Mouse (Mus musculus): Measurements from ENCODE around the gene 4930503B20Rik. TPM values are rescaled to one million over a fixed set of nuclear protein-coding genes. Genes with fewer than 3 reads are reported as not detected.
A peak's percentile ranks its signal among the peaks of the same experiment; 100 is the strongest.

Gene 4930503B20Rik
- polyA plus RNA-seq, 1 experiment from 2014 or later: not detected

DNA sequence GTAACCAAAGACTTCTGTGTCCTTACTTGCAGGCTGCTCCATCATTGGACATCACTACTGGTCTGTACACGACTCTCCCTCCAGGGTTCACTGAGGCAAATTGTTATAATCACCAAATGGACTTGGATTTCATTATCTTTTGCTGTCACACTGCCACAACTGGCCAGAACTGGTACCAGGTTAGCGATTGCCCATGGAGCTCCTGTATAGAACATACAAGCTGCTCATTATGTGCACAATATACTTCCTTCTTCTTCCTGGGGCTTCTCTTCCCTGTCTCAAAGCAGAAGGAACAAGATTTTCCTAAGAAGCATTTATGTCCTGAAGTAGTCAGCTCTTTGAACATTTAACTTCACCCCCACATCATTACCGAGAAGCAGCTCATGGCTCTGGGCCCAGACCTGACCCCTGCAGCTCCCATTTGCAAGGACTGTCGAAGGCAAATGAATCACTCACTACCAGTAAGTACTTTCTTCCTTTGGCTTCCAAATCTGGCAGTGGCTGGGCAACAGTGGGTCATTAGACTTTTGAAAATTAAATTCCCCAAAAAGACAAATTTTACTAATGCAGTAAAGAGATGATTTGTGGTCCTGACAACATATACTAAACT lies 9.2 kb downstream of the 4930503B20Rik start:
- Histone ChIP-seq H3K9me3 (no peaks in the 10 kb centered on the region), H3K27me3 (no peaks in the 10 kb centered on the region), H3K4me1 (replicated peaks) (no peaks in the 10 kb centered on the region), H3K27ac (replicated peaks) (no peak overlapping the region), H3K36me3 (no peaks in the 10 kb centered on the region), H3K4me3 (no peak overlapping the region), H3K4me2 (no peak overlapping the region), H3K9ac (no peak overlapping the region)
- 48% methylated on average over 4 of the region's 4 CpGs for WGBS
- ATAC-seq (ENCODE audit: low FRiP score, low read depth): no peak

DNA sequence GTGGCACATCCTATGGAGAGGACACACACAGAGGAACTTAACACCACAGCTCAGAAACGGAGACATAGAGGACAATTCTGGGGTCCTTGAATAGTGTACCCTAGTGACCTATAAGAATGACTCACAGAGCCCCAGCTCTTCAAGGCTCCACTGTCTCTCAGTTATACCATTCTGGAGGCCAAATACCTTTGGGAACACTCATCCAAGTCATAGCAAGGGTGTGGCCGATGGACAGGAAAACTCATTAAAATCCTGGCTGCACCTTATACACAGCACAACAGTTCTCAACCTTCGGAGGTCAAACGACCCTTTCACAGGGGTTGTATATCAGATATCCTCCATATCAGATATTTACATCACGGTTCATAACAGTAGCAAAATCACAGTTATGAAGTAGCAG lies 18.6 kb downstream of the 4930503B20Rik start:
- H3K27me3 ChIP-seq: no peaks in the 10 kb centered on the region
- no peak for ATAC-seq (ENCODE audit: low FRiP score, low read depth)
- WGBS: 88% methylated on average over 5 of the region's 5 CpGs
- H3K27ac ChIP-seq (replicated peaks): no peak overlapping the region
- no peaks in the 10 kb centered on the region for H3K9me3 ChIP-seq
- H3K36me3 ChIP-seq: no peaks in the 10 kb centered on the region
- H3K4me2 ChIP-seq: no peak overlapping the region
- no peak overlapping the region for H3K4me3 ChIP-seq
- H3K9ac ChIP-seq: no peak overlapping the region
- 0 out of 2 replicates have a peak, but pooled peaks cover 5% of the 10 kb centered on the region for H3K4me1 ChIP-seq (replicated peaks)

DNA sequence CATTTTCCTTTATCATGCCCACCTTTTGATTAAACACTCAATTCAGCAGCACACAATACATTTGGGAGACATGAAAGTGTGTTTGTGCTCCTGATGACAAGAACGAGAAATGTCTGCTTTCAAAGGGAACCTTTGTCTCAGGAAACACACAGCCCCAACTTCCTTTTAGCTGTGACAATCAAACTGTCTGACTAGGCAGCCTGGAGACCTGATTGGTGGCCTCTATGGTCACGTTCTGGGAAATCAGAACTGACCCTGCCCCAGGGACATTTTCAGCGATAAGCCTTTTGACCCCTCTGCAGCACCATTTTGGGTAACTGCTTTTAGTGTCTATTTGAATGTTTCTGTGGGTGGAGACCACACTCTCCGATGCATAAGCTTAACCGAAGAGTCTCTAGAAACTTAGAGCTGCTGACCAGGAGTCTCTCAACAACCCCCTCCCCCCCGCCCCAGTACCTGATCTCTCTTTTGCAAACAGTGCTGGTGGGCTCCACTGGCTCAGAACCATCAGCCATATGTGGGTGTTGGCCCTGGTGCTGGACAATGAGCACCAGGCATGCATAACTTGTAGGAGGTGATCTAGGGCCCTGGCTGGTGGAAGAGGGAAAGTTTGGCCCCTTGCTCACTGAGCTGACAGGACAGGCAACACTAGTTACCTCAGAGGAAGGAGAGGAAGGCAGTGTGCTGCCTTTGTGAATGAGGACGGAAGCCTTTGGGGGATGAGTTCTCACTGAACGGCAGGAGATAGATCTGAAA lies 22.7 kb downstream of the 4930503B20Rik start:
- H3K27ac ChIP-seq (replicated peaks): no peak overlapping the region
- H3K27me3 ChIP-seq: no peaks in the 10 kb centered on the region
- H3K4me1 ChIP-seq (replicated peaks): 0 out of 2 replicates have a peak, but pooled peaks cover 5% of the 10 kb centered on the region
- H3K9me3 ChIP-seq: no peaks in the 10 kb centered on the region
- H3K36me3 ChIP-seq: no peaks in the 10 kb centered on the region
- no peak for ATAC-seq (ENCODE audit: low FRiP score, low read depth)
- H3K4me3 ChIP-seq: no peak overlapping the region
- WGBS: 63% methylated on average over 8 of the region's 8 CpGs
- no peak overlapping the region for H3K9ac ChIP-seq
- no peak overlapping the region for H3K4me2 ChIP-seq

DNA sequence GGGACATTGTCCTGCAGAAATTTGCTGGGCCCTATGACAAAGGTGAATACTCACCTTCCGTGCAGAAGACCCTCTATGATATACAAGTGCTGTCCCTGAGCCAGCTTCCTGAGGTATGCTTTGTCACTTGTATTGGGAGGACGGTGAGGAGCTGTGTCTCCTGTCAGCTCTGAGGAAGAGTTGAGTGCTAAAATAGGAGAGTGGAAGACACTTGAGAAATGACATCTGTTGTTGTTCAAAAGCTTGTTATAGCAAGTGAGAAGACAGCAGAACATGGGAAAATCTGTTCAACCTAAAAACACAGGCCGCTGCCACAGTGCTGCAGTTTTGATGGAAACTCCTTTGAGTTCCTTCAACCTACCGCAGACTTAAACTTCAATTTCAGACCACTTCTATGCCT lies 25.4 kb downstream of the 4930503B20Rik start:
- Histone ChIP-seq H3K9ac (no peak overlapping the region), H3K27me3 (no peaks in the 10 kb centered on the region), H3K27ac (replicated peaks) (no peak overlapping the region), H3K4me3 (no peak overlapping the region), H3K9me3 (no peaks in the 10 kb centered on the region), H3K36me3 (no peaks in the 10 kb centered on the region), H3K4me1 (replicated peaks) (0 out of 2 replicates have a peak, but pooled peaks cover 9% of the 10 kb centered on the region), H3K4me2 (no peak overlapping the region)
- WGBS: 90% methylated on average over 4 of the region's 4 CpGs
- ATAC-seq (ENCODE audit: low FRiP score, low read depth): no peak

GRCm38 (mm10) chr3:146621966-146622365 lies 29.2 kb downstream of the 4930503B20Rik start:
- Histone ChIP-seq H3K4me2 (no peak overlapping the region), H3K27me3 (no peaks in the 10 kb centered on the region), H3K4me3 (no peak overlapping the region), H3K9ac (no peak overlapping the region), H3K36me3 (no peaks in the 10 kb centered on the region), H3K4me1 (replicated peaks) (0 out of 2 replicates have a peak, but pooled peaks cover 4% of the 10 kb centered on the region), H3K27ac (replicated peaks) (no peak overlapping the region), H3K9me3 (no peaks in the 10 kb centered on the region)
- 80% methylated on average over 11 of the region's 11 CpGs for WGBS
- no peak for ATAC-seq (ENCODE audit: low FRiP score, low read depth)

DNA sequence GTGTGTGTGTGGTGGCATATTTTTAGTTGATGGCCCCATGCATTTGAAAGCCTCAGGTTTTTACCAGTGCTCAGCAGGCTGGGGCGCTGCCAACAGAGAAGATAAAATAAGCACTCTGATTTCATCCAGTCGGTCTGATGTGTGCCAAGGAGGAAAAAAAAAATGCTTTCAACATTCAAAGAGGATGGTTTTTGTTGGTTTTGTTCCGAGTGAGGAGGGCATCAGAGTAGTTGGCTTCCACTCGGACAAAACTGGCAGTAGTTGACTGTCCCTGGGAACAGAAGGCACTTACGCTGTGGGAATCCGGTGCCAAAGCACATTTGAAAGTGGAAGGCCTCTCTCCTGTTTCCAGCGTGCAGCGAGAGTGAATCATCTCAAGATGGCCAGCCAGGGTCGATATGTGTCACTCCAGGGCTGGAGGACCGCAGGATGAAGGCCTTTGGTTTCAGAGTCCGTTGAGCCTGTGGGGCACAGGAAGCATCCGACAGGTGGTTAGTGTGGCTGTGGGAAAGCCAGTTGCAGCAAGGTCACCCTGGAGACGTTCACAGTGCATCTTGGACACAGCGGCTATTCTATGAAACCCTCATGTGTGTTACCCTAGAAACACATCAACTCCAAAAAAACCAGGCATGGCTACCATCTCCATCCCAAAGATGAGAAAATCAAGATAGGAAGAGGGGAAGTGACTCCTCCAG lies 30.4 kb downstream of the 4930503B20Rik start:
- H3K27me3 ChIP-seq: no peaks in the 10 kb centered on the region
- H3K36me3 ChIP-seq: no peaks in the 10 kb centered on the region
- WGBS: 79% methylated on average over 14 of the region's 14 CpGs
- no peak overlapping the region for H3K4me2 ChIP-seq
- H3K27ac ChIP-seq (replicated peaks): peak overlapping the region; percentile 31; the same call in 1 of the 2 replicates
- 0 out of 2 replicates have a peak, but pooled peaks cover 4% of the 10 kb centered on the region for H3K4me1 ChIP-seq (replicated peaks)
- H3K9ac ChIP-seq: no peak overlapping the region
- H3K9me3 ChIP-seq: no peaks in the 10 kb centered on the region
- peak; percentile 59; the same call in 1 of the 2 replicates for ATAC-seq (ENCODE audit: low FRiP score, low read depth)
- H3K4me3 ChIP-seq: no peak overlapping the region

DNA sequence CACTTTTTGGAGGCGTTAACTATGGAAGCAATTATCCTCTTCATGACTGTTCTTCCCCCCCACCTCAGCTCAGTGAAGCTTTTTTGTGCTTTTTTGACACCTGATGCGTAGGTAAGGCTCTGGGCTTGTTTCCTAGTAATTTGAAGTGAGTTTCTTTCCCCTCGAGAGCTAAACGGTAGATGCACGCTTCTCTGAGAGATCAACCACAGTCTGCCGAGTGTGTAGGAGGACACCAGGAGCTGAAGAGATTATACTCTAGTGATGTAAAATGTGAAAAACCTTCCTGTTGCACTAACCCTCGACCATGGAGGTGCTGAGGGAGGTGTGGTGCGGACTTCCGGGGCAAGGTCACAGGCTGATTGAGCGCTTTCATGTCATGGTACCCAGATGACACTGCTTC lies 31.0 kb downstream of the 4930503B20Rik start:
- Histone ChIP-seq H3K9me3 (no peaks in the 10 kb centered on the region), H3K27ac (replicated peaks) (no peak overlapping the region), H3K36me3 (no peaks in the 10 kb centered on the region), H3K4me1 (replicated peaks) (0 out of 2 replicates have a peak, but pooled peaks cover 4% of the 10 kb centered on the region), H3K9ac (no peak overlapping the region), H3K27me3 (no peaks in the 10 kb centered on the region), H3K4me3 (no peak overlapping the region), H3K4me2 (no peak overlapping the region)
- ATAC-seq (ENCODE audit: low FRiP score, low read depth): no peak
- 91% methylated on average over 10 of the region's 10 CpGs for WGBS

DNA sequence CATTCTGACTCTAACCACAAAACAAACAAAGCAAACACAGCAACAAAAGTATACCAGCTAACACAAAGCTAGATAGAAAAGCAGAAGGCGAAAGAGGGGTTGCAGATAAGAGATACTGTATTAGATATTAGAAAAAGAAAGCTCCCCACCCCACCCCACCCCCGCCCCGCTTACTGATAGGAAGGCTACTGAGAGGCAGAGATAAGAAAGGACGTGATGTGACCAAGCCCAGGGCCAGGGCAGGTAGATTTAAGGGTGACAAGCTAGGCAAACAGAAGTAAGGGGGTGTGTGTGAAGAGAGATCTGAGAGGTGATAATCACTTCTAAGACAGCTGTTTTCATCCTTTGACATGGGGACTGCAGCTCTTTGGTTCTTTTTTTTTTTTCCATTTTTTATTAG lies 32.8 kb downstream of the 4930503B20Rik start:
- H3K36me3 ChIP-seq: no peaks in the 10 kb centered on the region
- no peak overlapping the region for H3K9ac ChIP-seq
- H3K4me3 ChIP-seq: no peak overlapping the region
- no peak for ATAC-seq (ENCODE audit: low FRiP score, low read depth)
- H3K4me1 ChIP-seq (replicated peaks): 0 out of 2 replicates have a peak, but pooled peaks cover 4% of the 10 kb centered on the region
- H3K27ac ChIP-seq (replicated peaks): no peak overlapping the region
- WGBS: 89% methylated on average over 4 of the region's 4 CpGs
- H3K27me3 ChIP-seq: no peaks in the 10 kb centered on the region
- H3K9me3 ChIP-seq: no peaks in the 10 kb centered on the region
- H3K4me2 ChIP-seq: no peak overlapping the region

- Histone ChIP-seq H3K4me3 (no peak overlapping the region), H3K27me3 (no peaks in the 10 kb centered on the region)
- ATAC-seq (ENCODE audit: low FRiP score, low read depth): no peak
Measured at GRCm38 (mm10) chr3:146617946-146618345, 33.2 kb downstream of the 4930503B20Rik start.

DNA sequence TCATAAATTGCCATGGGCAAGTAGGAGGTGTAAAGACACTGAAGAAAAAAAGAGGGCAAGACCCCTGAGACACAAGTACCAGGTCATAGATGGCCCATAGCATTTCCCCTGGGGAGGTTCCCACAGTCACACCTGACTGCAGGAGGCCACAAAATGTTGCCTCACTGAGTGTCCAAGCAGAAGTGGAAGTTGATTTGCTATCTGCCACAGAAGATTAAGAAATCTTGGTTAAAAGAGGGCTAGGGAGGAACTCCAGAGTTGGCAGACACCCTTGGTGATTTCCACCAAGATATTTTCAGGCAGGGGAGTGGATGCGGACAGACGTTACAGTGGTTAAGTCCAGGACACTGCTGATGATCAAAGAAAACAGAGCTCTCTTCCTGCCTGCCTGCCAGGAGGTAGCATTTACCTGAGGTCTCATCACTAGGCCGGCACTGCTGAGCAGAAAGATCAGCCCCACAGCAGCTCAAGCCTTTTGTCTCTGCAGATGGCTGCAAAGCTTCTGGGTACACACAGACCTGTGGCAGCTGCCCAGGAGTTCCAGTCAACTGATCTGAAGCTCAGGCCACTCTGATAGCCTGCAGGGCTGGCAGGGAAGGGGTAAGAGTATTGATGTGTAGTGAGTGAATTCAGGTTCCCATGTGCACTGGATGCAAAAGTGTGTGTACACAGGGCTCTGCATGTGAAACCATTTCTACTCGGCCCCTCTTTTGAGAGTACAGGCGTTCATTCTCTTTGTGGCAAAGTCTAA lies 34.4 kb downstream of the 4930503B20Rik start:
- no peak overlapping the region for H3K27ac ChIP-seq (replicated peaks)
- 0 out of 2 replicates have a peak, but pooled peaks cover 4% of the 10 kb centered on the region for H3K4me1 ChIP-seq (replicated peaks)
- no peaks in the 10 kb centered on the region for H3K36me3 ChIP-seq
- no peak overlapping the region for H3K9ac ChIP-seq
- no peaks in the 10 kb centered on the region for H3K27me3 ChIP-seq
- H3K4me3 ChIP-seq: no peak overlapping the region
- ATAC-seq (ENCODE audit: low FRiP score, low read depth): no peak
- 79% methylated on average over 5 of the region's 5 CpGs for WGBS
- no peaks in the 10 kb centered on the region for H3K9me3 ChIP-seq
- H3K4me2 ChIP-seq: no peak overlapping the region

More at GRCm38 (mm10) chr3:146617946-146618345, 33.2 kb downstream of the 4930503B20Rik start:
- H3K4me1 ChIP-seq (replicated peaks): 0 out of 2 replicates have a peak, but pooled peaks cover 4% of the 10 kb centered on the region
- H3K36me3 ChIP-seq: no peaks in the 10 kb centered on the region
- no peak overlapping the region for H3K27ac ChIP-seq (replicated peaks)
- no peaks in the 10 kb centered on the region for H3K9me3 ChIP-seq
- no peak overlapping the region for H3K9ac ChIP-seq
- no peak overlapping the region for H3K4me2 ChIP-seq

GRCm38 (mm10) chr3:146615496-146615895 lies 35.6 kb downstream of the 4930503B20Rik start, which contains the start of gene Dnase2b:
Dnase2b (minus strand) TSS chr3:146615596.
- Histone ChIP-seq H3K4me3 (no peak within 1 kb of the TSS), H3K27me3 (no peaks in the 10 kb centered on the region), H3K9ac (no peak within 1 kb of the TSS), H3K4me2 (no peak within 1 kb of the TSS), H3K9me3 (no peaks in the 10 kb centered on the region), H3K4me1 (replicated peaks) (no peaks in the 10 kb centered on the region), H3K27ac (replicated peaks) (no peak within 1 kb of the TSS), H3K36me3 (no peaks in the 10 kb centered on the region)
- 91% methylated on average over 4 of the region's 4 CpGs for WGBS
- ATAC-seq (ENCODE audit: low FRiP score, low read depth): no peak

Data from hindbrain, embryonic 15.5 days (tissue).